Mouse (Mus musculus) heart, adult 2 months (tissue): ENCODE data around the gene Ccdc87.

ENCODE experiments used
- CTCF ChIP-seq: fragments of 200-600 bp; IDR thresholded peaks from 2 replicates; pipeline ENCODE4 v1.8.1; 2022; ENCODE audit warnings: antibody characterized with exemption, mild to moderate bottlenecking, moderate library complexity
- EP300 ChIP-seq: fragments of 200-500 bp; IDR thresholded peaks from 2 replicates; pipeline ENCODE4 v1.6.1; 2011; ENCODE audit warnings: low read depth, low read length, control low read depth; ENCODE audit not compliant: insufficient read depth
- POLR2A ChIP-seq: fragments of 200-500 bp; IDR thresholded peaks from 2 replicates; pipeline ENCODE4 v1.6.1; 2011; ENCODE audit warnings: mild to moderate bottlenecking, low read depth, low read length, control low read depth; ENCODE audit not compliant: insufficient read depth

DNA sequence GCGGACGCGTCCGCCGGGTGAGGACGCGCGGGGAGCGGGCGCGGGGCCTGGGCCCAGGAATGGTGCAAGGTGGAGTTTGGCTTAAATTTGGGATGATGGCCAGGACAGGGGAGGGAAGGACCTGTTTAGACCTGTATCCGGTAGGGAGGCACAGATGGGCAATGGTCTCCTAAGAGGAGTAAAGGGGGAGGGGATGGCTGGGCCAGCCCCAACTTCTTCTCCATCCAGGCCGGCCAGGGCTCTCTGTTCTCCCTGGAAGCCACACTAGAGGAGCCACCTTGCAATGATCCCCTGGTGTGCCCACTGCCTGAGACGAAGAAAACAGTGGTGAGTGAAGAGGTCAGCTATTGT lies 16.3 kb downstream of the Ccdc87 start:
- no peak for TF ChIP-seq CTCF
- TF ChIP-seq EP300 = no peak
- TF ChIP-seq POLR2A = no peak
